Mouse (Mus musculus): ENCODE data around the gene Rapgef3.

DNA sequence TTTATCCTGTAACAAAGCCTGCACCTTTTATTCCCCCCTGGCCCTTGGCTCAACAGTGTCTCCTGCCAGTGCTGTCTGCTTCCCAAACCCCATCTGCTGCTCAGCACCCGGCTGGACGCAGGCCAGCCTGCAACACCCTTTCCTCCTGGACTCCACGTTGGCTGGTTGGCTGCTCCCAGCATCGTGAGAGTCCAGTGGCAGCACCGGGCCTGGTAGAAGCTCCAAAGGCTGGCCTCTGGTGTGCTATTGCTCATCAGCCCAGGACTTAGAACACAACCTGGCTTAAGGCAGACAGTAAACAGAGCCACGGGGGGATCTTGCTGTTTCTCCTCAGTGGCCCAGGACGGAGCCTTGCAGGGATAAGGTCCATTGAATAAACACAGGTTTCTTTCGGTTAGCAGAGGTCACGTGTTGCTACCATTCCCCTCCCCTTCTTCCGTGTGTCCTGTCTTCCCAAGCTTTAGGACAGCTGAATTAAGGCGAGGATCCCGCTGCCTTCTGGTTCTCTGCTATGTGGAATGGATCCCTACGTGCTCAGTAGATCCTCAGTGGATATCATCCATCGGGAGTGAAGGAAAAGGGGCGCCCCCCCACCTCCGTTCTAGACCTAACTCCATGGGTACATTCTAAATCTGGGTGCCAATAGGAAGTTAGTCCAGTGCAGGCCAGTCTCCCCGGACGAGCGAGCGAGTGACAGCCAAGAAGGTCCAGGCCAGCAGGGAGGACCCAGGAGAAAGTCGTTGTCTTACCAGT is 45.9 kb upstream of the Rapgef3 start:
- TF ChIP-seq CTCF (IDR thresholded peaks at IDR 0.05; ENCODE audit: borderline replicate concordance, insufficient read depth, low read depth, low read length) (no peak), POLR2A (IDR thresholded peaks at IDR 0.05; ENCODE audit: borderline replicate concordance, insufficient read depth, low read length) (no peak)
